Mouse (Mus musculus): ENCODE measurements around the gene Gm44790.
"Not testable (repeated sequence)": the region's sequence is repeated elsewhere in the genome, so short reads cannot be mapped to it uniquely, and the experiment has no call there.

Gm44790 gene

GRCm38 (mm10) chr6:86426358-86426757 lies at the start of gene Gm44790:
Gm44790 (plus strand) TSS chr6:86426658.
- DNase-seq (ENCODE audit: extremely low read depth, low read depth): no peak

- no peak for DNase-seq (ENCODE audit: extremely low read depth, low read depth)
Observed at GRCm38 (mm10) chr6:86378341-86378740, 48.1 kb upstream of the Gm44790 start.

- not testable (repeated sequence) for DNase-seq (ENCODE audit: extremely low read depth, low read depth)
Observed at GRCm38 (mm10) chr6:86380112-86380511, 46.3 kb upstream of the Gm44790 start.

GRCm38 (mm10) chr6:86382551-86382950 lies 43.9 kb upstream of the Gm44790 start:
- DNase-seq (ENCODE audit: extremely low read depth, low read depth): no peak

GRCm38 (mm10) chr6:86383370-86383769 lies 43.1 kb upstream of the Gm44790 start:
- DNase-seq (ENCODE audit: extremely low read depth, low read depth): no peak

GRCm38 (mm10) chr6:86384692-86385091 lies 41.8 kb upstream of the Gm44790 start:
- no peak for DNase-seq (ENCODE audit: extremely low read depth, low read depth)

GRCm38 (mm10) chr6:86385362-86386104 lies 40.9 kb upstream of the Gm44790 start:
- no peak for DNase-seq (ENCODE audit: extremely low read depth, low read depth)

- no peak for DNase-seq (ENCODE audit: extremely low read depth, low read depth)
Observed at GRCm38 (mm10) chr6:86387313-86387712, 39.1 kb upstream of the Gm44790 start.

- no peak for DNase-seq (ENCODE audit: extremely low read depth, low read depth)
Observed at GRCm38 (mm10) chr6:86388461-86388860, 38.0 kb upstream of the Gm44790 start.

GRCm38 (mm10) chr6:86391326-86391725 lies 35.1 kb upstream of the Gm44790 start:
- no peak for DNase-seq (ENCODE audit: extremely low read depth, low read depth)

GRCm38 (mm10) chr6:86393187-86393586 lies 33.3 kb upstream of the Gm44790 start:
- no peak for DNase-seq (ENCODE audit: extremely low read depth, low read depth)

- no peak for DNase-seq (ENCODE audit: extremely low read depth, low read depth)
Observed at GRCm38 (mm10) chr6:86394078-86394720, 32.3 kb upstream of the Gm44790 start.

GRCm38 (mm10) chr6:86395021-86395420 lies 31.4 kb upstream of the Gm44790 start:
- DNase-seq (ENCODE audit: extremely low read depth, low read depth): no peak

GRCm38 (mm10) chr6:86395969-86396368 lies 30.5 kb upstream of the Gm44790 start:
- DNase-seq (ENCODE audit: extremely low read depth, low read depth): no peak

GRCm38 (mm10) chr6:86396581-86397256 lies 29.7 kb upstream of the Gm44790 start, which contains the start of gene Pcyox1:
Pcyox1 (minus strand) TSS chr6:86397154.
- no peak for DNase-seq (ENCODE audit: extremely low read depth, low read depth)

- no peak for DNase-seq (ENCODE audit: extremely low read depth, low read depth)
Observed at GRCm38 (mm10) chr6:86397257-86397980, 29.0 kb upstream of the Gm44790 start.

- DNase-seq (ENCODE audit: extremely low read depth, low read depth): no peak
Observed at GRCm38 (mm10) chr6:86398986-86399385, 27.5 kb upstream of the Gm44790 start.

GRCm38 (mm10) chr6:86399995-86400394 lies 26.5 kb upstream of the Gm44790 start:
- DNase-seq (ENCODE audit: extremely low read depth, low read depth): no peak

GRCm38 (mm10) chr6:86400972-86401371 lies 25.5 kb upstream of the Gm44790 start:
- DNase-seq (ENCODE audit: extremely low read depth, low read depth): peak; percentile 80

- no peak for DNase-seq (ENCODE audit: extremely low read depth, low read depth)
Observed at GRCm38 (mm10) chr6:86402681-86403607, 23.5 kb upstream of the Gm44790 start.

- no peak for DNase-seq (ENCODE audit: extremely low read depth, low read depth)
Observed at GRCm38 (mm10) chr6:86403728-86404099, 22.7 kb upstream of the Gm44790 start.
